9 mouse cellular contexts compared by ENCODE assay signal in genomic region chr1:165075301-165076082, GRCm38 (mm10).
A peak's percentile ranks its signal among the peaks of the same experiment; 100 is the strongest.
DNase-seq lines count a peak whose midpoint lies in the region; ATAC-seq and TF ChIP-seq lines count a peak whose summit lies in the region.
"Had no signal": no experiment of that assay in that cellular context is flagged by ENCODE, and none has a peak within 500 bp of the region (broad histone marks: within the 10 kb centered on the region; RNA-seq: fewer than 3 reads in every experiment).

No protein-coding gene starts in this region.

- H3K9me3 ChIP-seq in liver, embryonic 14.5 days (ENCODE audit: control insufficient read depth, low read length), result no peaks in the 10 kb centered on the region
- H3K9me3 ChIP-seq in liver, postnatal 0 days (ENCODE audit: low read length), result no peaks in the 10 kb centered on the region
- H3K9me3 ChIP-seq in intestine, embryonic 16.5 days (ENCODE audit: control insufficient read depth, low read length), result no peaks in the 10 kb centered on the region
- H3K9me3 ChIP-seq in midbrain, embryonic 13.5 days, result no peaks in the 10 kb centered on the region
- H3K9me3 ChIP-seq: lung, embryonic 15.5 days had no signal

- no peak for TF ChIP-seq EP300 in liver, embryonic 14.5 days (IDR thresholded peaks at IDR 0.05; ENCODE audit: low read depth)
- TF ChIP-seq EP300 in liver, postnatal 0 days (IDR thresholded peaks at IDR 0.05; ENCODE audit: low read depth), result no peak

- no peaks in the 10 kb centered on the region for H3K27me3 ChIP-seq in liver, embryonic 14.5 days (ENCODE audit: control insufficient read depth, insufficient read depth, low read length)
- H3K27me3 ChIP-seq in liver, postnatal 0 days (ENCODE audit: insufficient read depth, low read length), result no peaks in the 10 kb centered on the region
- no peaks in the 10 kb centered on the region for H3K27me3 ChIP-seq in intestine, embryonic 16.5 days (replicated peaks; ENCODE audit: control insufficient read depth, insufficient read depth, low read length)
- H3K27me3 ChIP-seq in midbrain, embryonic 13.5 days, result no peaks in the 10 kb centered on the region
- H3K27me3 ChIP-seq: lung, embryonic 15.5 days had no signal

- H3K4me2 ChIP-seq in liver, embryonic 14.5 days (ENCODE audit: low read depth), result no peak overlapping the region
- H3K4me2 ChIP-seq in liver, postnatal 0 days (ENCODE audit: low read depth, low read length), result no peak overlapping the region
- no peak overlapping the region for H3K4me2 ChIP-seq in intestine, embryonic 16.5 days (ENCODE audit: low read depth, low read length)
- peak overlapping the region; percentile 22 for H3K4me2 ChIP-seq in midbrain, embryonic 13.5 days (replicated peaks)
- H3K4me2 ChIP-seq: lung, embryonic 15.5 days had no signal

- no peaks in the 10 kb centered on the region for H3K4me1 ChIP-seq in liver, embryonic 14.5 days (replicated peaks; ENCODE audit: control insufficient read depth in 2 of 2, insufficient read depth in 2 of 2, low read length in 1 of 2)
- H3K4me1 ChIP-seq in liver, postnatal 0 days (ENCODE audit: insufficient read depth), result no peaks in the 10 kb centered on the region
- H3K4me1 ChIP-seq in intestine, embryonic 16.5 days (ENCODE audit: control insufficient read depth, insufficient read depth, low read length), result no peaks in the 10 kb centered on the region
- peaks cover 29% of the 10 kb centered on the region for H3K4me1 ChIP-seq in midbrain, embryonic 13.5 days (replicated peaks)
- H3K4me1 ChIP-seq: lung, embryonic 15.5 days had no signal

- no peak for DNase-seq in liver, embryonic 14.5 days (ENCODE audit: low read depth in 3 of 3, low spot score in 3 of 3)
- no peak for DNase-seq in liver, postnatal 0 days
- peak; percentile 59 for DNase-seq in embryo, embryonic 11 days
- peak; percentile 67 for DNase-seq in gastrocnemius, postnatal 25 days
- no peak for DNase-seq in cerebellum, adult 11-12 months

- no peak overlapping the region for H3K9ac ChIP-seq in liver, embryonic 14.5 days (replicated peaks)
- no peak overlapping the region for H3K9ac ChIP-seq in liver, postnatal 0 days (replicated peaks)
- no peak overlapping the region for H3K9ac ChIP-seq in intestine, embryonic 16.5 days (ENCODE audit: low read depth, low read length)
- H3K9ac ChIP-seq in midbrain, embryonic 13.5 days (replicated peaks), result no peak overlapping the region
- H3K9ac ChIP-seq: lung, embryonic 15.5 days had no signal

- ATAC-seq in liver, embryonic 14.5 days (ENCODE audit: insufficient read depth), result no peak
- ATAC-seq in liver, postnatal 0 days, result no peak
- ATAC-seq in intestine, embryonic 16.5 days, result peak; percentile 28; the same call in 1 of the 2 replicates
- peak; percentile 97 for ATAC-seq in midbrain, embryonic 13.5 days
- no peak; the same call in 1 of the 2 replicates for ATAC-seq in megakaryocyte progenitor cell, adult 5-6 weeks (replicated peaks; ENCODE audit: poor library complexity)

- 50% methylated on average over 5 of the region's 5 CpGs for WGBS in liver, embryonic 14.5 days (ENCODE audit: insufficient replicate concordance)
- WGBS in liver, postnatal 0 days (ENCODE audit: insufficient replicate concordance), result 52% methylated on average over 5 of the region's 5 CpGs
- WGBS in intestine, embryonic 16.5 days, result 54% methylated on average over 5 of the region's 5 CpGs
- 24% methylated on average over 5 of the region's 5 CpGs for WGBS in midbrain, embryonic 13.5 days

- H3K4me3 ChIP-seq in liver, embryonic 14.5 days (ENCODE audit: insufficient read depth in 1 of 2, low read depth in 2 of 2, low read length in 2 of 2), result no peak overlapping the region
- no peak overlapping the region for H3K4me3 ChIP-seq in liver, postnatal 0 days (ENCODE audit: low read depth, low read length)
- H3K4me3 ChIP-seq in intestine, embryonic 16.5 days (ENCODE audit: low read length), result no peak overlapping the region
- no peak overlapping the region for H3K4me3 ChIP-seq in midbrain, embryonic 13.5 days (replicated peaks)
- H3K4me3 ChIP-seq: lung, embryonic 15.5 days had no signal

- TF ChIP-seq CTCF in liver, embryonic 14.5 days (IDR thresholded peaks at IDR 0.05; ENCODE audit: low read depth), result peak; percentile 15; the same call in 1 of the 2 replicates
- TF ChIP-seq CTCF in liver, postnatal 0 days (IDR thresholded peaks at IDR 0.05; ENCODE audit: low read depth), result no peak

- H3K36me3 ChIP-seq in liver, embryonic 14.5 days (replicated peaks; ENCODE audit: control insufficient read depth, insufficient read depth, low read depth), result no peaks in the 10 kb centered on the region
- no peaks in the 10 kb centered on the region for H3K36me3 ChIP-seq in liver, postnatal 0 days (replicated peaks; ENCODE audit: insufficient read depth, low read length)
- no peaks in the 10 kb centered on the region for H3K36me3 ChIP-seq in intestine, embryonic 16.5 days (ENCODE audit: control insufficient read depth, insufficient read depth, low read length)
- H3K36me3 ChIP-seq in midbrain, embryonic 13.5 days, result no peaks in the 10 kb centered on the region
- H3K36me3 ChIP-seq: lung, embryonic 15.5 days had no signal

- H3K27ac ChIP-seq in liver, embryonic 14.5 days, result no peak overlapping the region
- no peak overlapping the region for H3K27ac ChIP-seq in liver, postnatal 0 days (ENCODE audit: low read depth)
- no peak overlapping the region for H3K27ac ChIP-seq in intestine, embryonic 16.5 days (ENCODE audit: low read length)
- peak overlapping the region; percentile 89 for H3K27ac ChIP-seq in midbrain, embryonic 13.5 days
- H3K27ac ChIP-seq: lung, embryonic 15.5 days had no signal

Comparison
In these comparisons a context has a peak if more than half of its experiments do, and no peak if none do; other contexts are left out.
1. ATAC-seq: peak in intestine, embryonic 16.5 days (single experiment) and midbrain, embryonic 13.5 days (single experiment); none in liver, embryonic 14.5 days (single experiment), liver, postnatal 0 days (single experiment) and megakaryocyte progenitor cell, adult 5-6 weeks (single experiment).
2. DNase-seq: peak in embryo, embryonic 11 days (single experiment) and gastrocnemius, postnatal 25 days (single experiment); none in liver, embryonic 14.5 days (0 of 3), liver, postnatal 0 days (single experiment) and cerebellum, adult 11-12 months (single experiment).